In the genomic region with DNA sequence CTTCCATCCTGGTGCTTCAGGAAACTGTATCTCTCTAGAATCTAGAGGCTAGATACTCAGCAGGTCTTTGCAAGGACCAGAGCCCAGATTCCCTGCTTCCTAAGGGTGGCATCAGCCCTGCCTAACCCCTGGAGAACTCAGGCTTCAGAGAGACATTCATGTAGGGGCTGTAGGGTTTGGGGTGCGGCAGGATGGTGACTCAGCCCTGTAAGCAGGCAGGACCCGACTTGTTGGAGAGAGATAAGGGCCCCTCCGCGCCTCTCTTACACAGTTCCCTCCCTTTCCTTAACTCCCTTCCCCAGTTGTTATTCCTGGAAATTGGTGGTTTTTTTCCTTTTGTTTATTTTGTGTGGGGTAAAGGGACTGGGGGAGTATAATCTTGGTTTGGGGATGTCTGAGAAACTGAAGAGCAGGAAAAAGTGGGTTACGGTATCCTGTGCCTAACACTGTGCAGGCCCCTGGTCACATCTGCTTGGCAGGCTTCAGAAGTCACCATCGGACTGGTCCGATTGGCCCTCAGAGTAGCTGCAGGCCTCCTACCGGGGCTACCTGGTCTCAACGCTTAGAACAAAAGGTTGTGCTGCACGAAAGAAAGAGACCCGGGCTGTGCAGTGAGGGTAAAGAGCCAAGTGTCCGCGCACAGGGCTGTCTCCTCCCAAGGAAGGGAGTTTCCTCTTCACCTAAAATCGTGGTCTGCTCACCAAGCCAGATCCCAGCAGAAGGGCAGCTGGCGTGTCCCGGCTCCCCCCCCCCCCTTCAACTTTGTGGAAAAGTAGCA, we compare ENCODE assay signal across 7 mouse cellular contexts. TPM values are rescaled to one million over a fixed set of nuclear protein-coding genes. Genes with fewer than 3 reads are reported as not detected.
DNase-seq lines count a peak whose midpoint lies in the region; ATAC-seq lines count a peak whose summit lies in the region.

No protein-coding gene starts in this region.

- H3K9ac ChIP-seq in hindbrain, embryonic 14.5 days: no peak overlapping the region
- H3K9ac ChIP-seq in midbrain, embryonic 14.5 days (replicated peaks; ENCODE audit: low read length): no peak overlapping the region

- peak overlapping the region; percentile 48 for H3K4me2 ChIP-seq in hindbrain, embryonic 14.5 days (replicated peaks)
- H3K4me2 ChIP-seq in midbrain, embryonic 14.5 days (ENCODE audit: low read length): peak overlapping the region; percentile 56

- peaks cover 8% of the 10 kb centered on the region for H3K4me1 ChIP-seq in hindbrain, embryonic 14.5 days (replicated peaks; ENCODE audit: control insufficient read depth, insufficient read depth, low read length)
- H3K4me1 ChIP-seq in midbrain, embryonic 14.5 days (ENCODE audit: control insufficient read depth, insufficient read depth, low read length): peaks cover 14% of the 10 kb centered on the region

- H3K36me3 ChIP-seq in hindbrain, embryonic 14.5 days (replicated peaks; ENCODE audit: control insufficient read depth, insufficient read depth): no peaks in the 10 kb centered on the region
- no peaks in the 10 kb centered on the region for H3K36me3 ChIP-seq in midbrain, embryonic 14.5 days (ENCODE audit: control insufficient read depth, insufficient read depth, low read length)

- H3K27me3 ChIP-seq in hindbrain, embryonic 14.5 days (ENCODE audit: control insufficient read depth, insufficient read depth, low read length): peaks cover 68% of the 10 kb centered on the region
- peaks cover 67% of the 10 kb centered on the region for H3K27me3 ChIP-seq in midbrain, embryonic 14.5 days (ENCODE audit: control insufficient read depth, insufficient read depth, low read length)

- peaks cover 2% of the 10 kb centered on the region; the same call in 1 of the 2 replicates for H3K9me3 ChIP-seq in hindbrain, embryonic 14.5 days (ENCODE audit: control insufficient read depth, low read length)
- H3K9me3 ChIP-seq in midbrain, embryonic 14.5 days (ENCODE audit: control insufficient read depth, low read length): no peaks in the 10 kb centered on the region

- ATAC-seq in hindbrain, embryonic 14.5 days (ENCODE audit: low FRiP score): no peak
- ATAC-seq in midbrain, embryonic 14.5 days (ENCODE audit: low FRiP score, low TSS enrichment): no peak

- WGBS in hindbrain, embryonic 14.5 days: 10% methylated on average over 16 of the region's 16 CpGs
- WGBS in midbrain, embryonic 14.5 days: 11% methylated on average over 16 of the region's 16 CpGs

- DNase-seq in MEL-GATA-1-ER (ENCODE audit: extremely low read depth, low read depth): peak; percentile 86
- peak; percentile 89 for DNase-seq in c-Kit-positive CD71-positive TER-119-positive erythroid progenitor cells, embryonic 14.5 days (ENCODE audit: low spot score)
- DNase-seq in hindbrain, embryonic 14.5 days (ENCODE audit: low spot score): no peak
- peak; percentile 15 for DNase-seq in midbrain, embryonic 14.5 days
- no peak for DNase-seq in right cerebral cortex, postnatal 25 days
- no peak for DNase-seq in cerebellum, postnatal 10 days
- DNase-seq in right cerebral cortex, postnatal 36 days (ENCODE audit: low spot score in 2 of 2): no peak

- peak overlapping the region; percentile 17; the same call in 1 of the 2 replicates for H3K4me3 ChIP-seq in hindbrain, embryonic 14.5 days (replicated peaks; ENCODE audit: low read length)
- H3K4me3 ChIP-seq in midbrain, embryonic 14.5 days (replicated peaks; ENCODE audit: low read depth, low read length): peak overlapping the region; percentile 29; the same call in 1 of the 2 replicates

- H3K27ac ChIP-seq in hindbrain, embryonic 14.5 days: no peak overlapping the region
- H3K27ac ChIP-seq in midbrain, embryonic 14.5 days (replicated peaks; ENCODE audit: low read depth, low read length): no peak overlapping the region

RNA-seq across cellular contexts. Expression of a gene that starts 4.1 kb away (rescaled TPM):
- polyA plus RNA-seq in hindbrain, embryonic 14.5 days (2014; fragmentation: Nextera tagmentation; extraction: Ambion mirVana): 1.8 TPM in 2 replicates
- polyA plus RNA-seq in midbrain, embryonic 14.5 days (2014; fragmentation: Nextera tagmentation; extraction: Ambion mirVana): 0.92 and 1.3 TPM in 2 replicates

RNA-seq across cellular contexts. Expression of a gene that starts 49.3 kb away (rescaled TPM):
- polyA plus RNA-seq in hindbrain, embryonic 14.5 days (2014; fragmentation: Nextera tagmentation; extraction: Ambion mirVana): 141 and 153 TPM in 2 replicates
- 132 and 143 TPM in 2 replicates for polyA plus RNA-seq in midbrain, embryonic 14.5 days (2014; fragmentation: Nextera tagmentation; extraction: Ambion mirVana)

RNA-seq across cellular contexts. Expression of a gene that starts 49.4 kb away (rescaled TPM):
- polyA plus RNA-seq in hindbrain, embryonic 14.5 days (2014; fragmentation: Nextera tagmentation; extraction: Ambion mirVana): 128 and 135 TPM in 2 replicates
- 141 and 165 TPM in 2 replicates for polyA plus RNA-seq in midbrain, embryonic 14.5 days (2014; fragmentation: Nextera tagmentation; extraction: Ambion mirVana)

Comparison
In these comparisons a context has a peak if more than half of its experiments do, and no peak if none do; other contexts are left out.
1. DNase-seq: peak in MEL-GATA-1-ER (single experiment), c-Kit-positive CD71-positive TER-119-positive erythroid progenitor cells, embryonic 14.5 days (single experiment) and midbrain, embryonic 14.5 days (single experiment); none in hindbrain, embryonic 14.5 days (single experiment), right cerebral cortex, postnatal 25 days (single experiment), cerebellum, postnatal 10 days (0 of 2) and right cerebral cortex, postnatal 36 days (0 of 2).